Mouse (Mus musculus) cerebral cortex, adult 2 months (tissue): ENCODE measurements around the gene Gm7982.

Experiments
- WGBS: fragments of 180-500 bp; shearing (Covaris S2); methylation state at CpG from one replicate; pipeline ENCODE4 v1.1.7; 2018; 5-methylcytosine and 5-hydroxymethylcytosine counted together

The Gm7982 gene

GRCm38 (mm10) chr5:95741714-95742113, at the start of gene Gm7982:
Gene Gm7982 (plus strand): TSS chr5:95742014.
- no CpG with 5 or more reads among the region's 3 CpGs for WGBS

DNA sequence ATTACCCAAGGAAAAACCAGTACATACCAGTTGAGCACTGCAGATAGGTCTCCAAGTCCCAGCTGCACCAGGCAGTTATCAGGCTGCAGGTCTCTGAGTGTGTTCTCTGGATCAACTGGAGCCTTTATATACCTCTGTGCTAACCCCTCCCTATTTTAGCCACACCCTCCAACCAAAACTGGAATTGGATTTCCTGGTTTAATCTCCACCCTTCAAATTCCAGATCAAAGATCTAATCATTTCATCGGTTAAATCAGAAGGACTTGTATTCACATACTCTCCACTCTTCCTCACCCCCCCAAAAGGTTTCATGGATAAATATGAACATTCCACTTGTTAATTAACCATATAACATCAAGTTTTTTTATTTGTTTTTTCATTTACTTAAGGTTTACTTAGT, 5.7 kb upstream of the Gm7982 start, which contains the start of gene Gm7978:
Gene Gm7978 (minus strand): TSS at position 101 of the 400 bp plus-strand sequence.
- no CpG with 5 or more reads among the region's 1 CpGs for WGBS

DNA sequence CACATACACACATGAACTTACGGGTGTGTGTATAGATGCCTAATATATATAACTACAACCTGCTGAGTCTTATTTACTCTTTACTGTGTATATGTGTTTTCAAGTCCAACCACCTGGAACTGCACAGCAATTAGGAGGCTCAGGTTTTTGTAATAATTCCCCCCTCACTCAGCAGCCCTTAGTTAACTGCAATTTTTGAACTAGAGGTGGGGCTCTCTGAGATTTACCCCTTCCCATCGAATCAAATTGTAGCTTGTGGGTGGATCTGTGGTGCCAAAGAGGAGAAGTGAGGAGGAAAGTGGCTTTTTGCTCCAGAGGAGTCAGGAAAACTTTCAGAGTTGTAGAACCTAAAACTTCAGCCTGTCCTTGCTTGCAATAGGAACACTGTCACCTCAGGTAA, 33.9 kb downstream of the Gm7982 start, which contains the start of gene E330014E10Rik:
Gene E330014E10Rik (plus strand): TSS at position 301 of the 400 bp plus-strand sequence.
- WGBS: no CpG with 5 or more reads among the region's 2 CpGs
